Mouse (Mus musculus) urinary bladder, postnatal 14 days (tissue): ENCODE results near the gene Olfr1274-ps.
"Not testable (repeated sequence)": the region's sequence is repeated elsewhere in the genome, so short reads cannot be mapped to it uniquely, and the experiment has no call there.

Experiments used
- DNase-seq: peaks from one replicate; pipeline ENCODE4 v3.0.0; 2021; ENCODE audit warnings: low spot score

Olfr1274-ps gene

DNA sequence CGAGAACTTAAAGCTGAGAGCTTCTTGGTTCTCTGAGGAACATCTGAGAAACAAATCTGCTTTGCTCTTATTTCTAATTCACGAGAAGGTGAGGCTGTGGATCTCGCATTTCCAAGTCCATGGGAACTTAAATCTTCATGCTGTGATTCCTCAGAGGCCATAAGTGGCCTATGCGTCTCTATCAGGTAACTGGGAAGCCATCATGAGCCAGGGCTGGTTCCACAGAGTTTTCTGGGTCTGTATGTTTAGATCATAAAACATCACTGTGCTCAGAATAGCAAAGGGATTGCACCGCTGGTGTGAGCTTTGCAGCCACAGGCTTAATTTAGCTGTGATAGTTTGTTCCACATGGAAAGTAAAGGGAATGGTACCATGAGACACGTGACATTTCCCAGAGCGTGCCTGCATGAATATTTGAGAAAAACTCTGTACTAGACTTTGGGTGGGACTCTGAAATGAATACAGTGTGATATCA lies at the start of gene Olfr1274-ps:
Gene Olfr1274-ps (plus strand): TSS at position 51 of the 475 bp plus-strand sequence.
- not testable (repeated sequence) for DNase-seq

DNA sequence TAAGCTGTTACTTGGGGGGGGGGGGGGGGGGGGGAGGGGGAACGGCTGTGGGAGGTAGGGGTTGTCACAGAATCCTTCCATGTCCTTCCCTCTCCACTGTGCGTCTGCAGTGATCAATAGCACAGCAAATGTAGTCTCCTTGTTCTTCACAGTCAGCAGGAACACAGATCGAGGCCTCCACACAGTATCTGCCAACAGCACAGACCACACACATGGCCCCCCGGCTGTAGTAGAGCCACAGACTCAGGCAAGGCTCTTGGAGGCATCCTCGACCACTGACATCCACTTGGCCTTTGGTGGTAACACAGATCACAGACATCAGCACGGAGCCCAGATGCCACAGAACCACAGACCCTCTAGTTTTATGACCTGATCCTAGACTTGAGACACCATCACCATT lies 47.4 kb upstream of the Olfr1274-ps start:
- not testable (repeated sequence) for DNase-seq

GRCm38 (mm10) chr2:90351540-90351939 lies 46.9 kb upstream of the Olfr1274-ps start:
- not testable (repeated sequence) for DNase-seq

DNA sequence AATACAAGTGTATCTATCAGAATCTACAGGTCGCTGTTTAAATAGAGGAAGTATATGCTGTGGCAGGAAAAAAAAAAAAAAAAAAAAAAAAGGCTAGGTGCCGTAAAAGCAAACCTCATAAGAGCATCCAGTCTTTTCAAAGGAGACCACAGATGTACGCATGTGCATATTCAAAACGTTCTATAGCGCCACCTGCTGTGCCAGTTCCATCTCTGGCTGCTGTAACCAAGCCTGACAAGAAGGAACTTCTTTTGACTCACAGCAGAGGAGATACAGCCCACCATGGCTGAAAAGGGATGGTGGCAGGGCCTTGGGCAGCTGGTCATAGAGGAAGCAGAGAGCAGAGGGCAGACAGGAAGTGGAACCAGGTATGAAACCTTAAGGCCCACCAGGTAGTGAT lies 39.3 kb upstream of the Olfr1274-ps start:
- not testable (repeated sequence) for DNase-seq

- DNase-seq: not testable (repeated sequence)
These were observed 38.3 kb upstream of the Olfr1274-ps start for GRCm38 (mm10) chr2:90360199-90360598.

GRCm38 (mm10) chr2:90414110-90414821 lies 15.8 kb downstream of the Olfr1274-ps start:
- not testable (repeated sequence) for DNase-seq

DNA sequence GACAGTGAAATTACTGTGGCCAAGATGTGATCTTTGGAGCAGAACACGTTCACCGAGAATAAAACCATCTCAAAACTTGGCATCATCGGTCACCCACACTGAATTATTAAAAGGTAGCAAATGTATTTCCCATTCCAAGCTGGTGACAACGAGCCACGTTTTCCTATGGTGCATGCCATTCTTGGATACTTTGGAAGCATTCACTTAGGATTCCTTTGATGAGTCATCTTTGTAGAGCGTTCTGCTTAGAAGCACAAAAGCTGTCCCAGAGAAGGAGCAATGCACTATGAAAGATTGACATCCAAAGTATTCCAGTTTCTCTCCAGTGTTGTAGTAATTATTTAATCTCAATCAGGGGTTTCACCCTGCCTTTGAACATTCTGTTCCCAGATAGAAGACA lies 23.8 kb downstream of the Olfr1274-ps start:
- not testable (repeated sequence) for DNase-seq

GRCm38 (mm10) chr2:90424937-90425336 lies 26.5 kb downstream of the Olfr1274-ps start:
- DNase-seq: not testable (repeated sequence)

- DNase-seq: not testable (repeated sequence)
These were observed 30.7 kb downstream of the Olfr1274-ps start for GRCm38 (mm10) chr2:90428988-90429717.

DNA sequence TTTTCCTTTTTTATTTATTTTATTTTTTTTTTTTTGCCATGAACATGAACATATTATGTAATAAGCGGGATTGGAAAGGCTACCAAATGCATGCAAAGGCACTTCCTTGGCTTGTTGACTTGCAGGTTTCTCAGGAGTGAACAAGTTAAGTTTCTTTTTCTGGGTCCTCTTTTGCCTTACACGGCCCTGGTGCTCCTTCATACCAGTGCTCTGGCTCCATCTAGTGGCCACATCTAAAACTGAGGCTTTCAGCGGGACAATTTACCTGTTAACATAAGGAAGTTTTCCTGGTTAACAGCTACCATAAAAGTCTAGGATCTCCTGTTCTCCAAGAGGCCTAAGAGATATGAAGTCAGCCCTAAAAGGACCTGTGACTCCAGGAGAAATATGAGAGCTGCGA lies 31.3 kb downstream of the Olfr1274-ps start:
- not testable (repeated sequence) for DNase-seq

GRCm38 (mm10) chr2:90437453-90437852 lies 39.0 kb downstream of the Olfr1274-ps start:
- DNase-seq: not testable (repeated sequence)

- not testable (repeated sequence) for DNase-seq
These were observed 41.7 kb downstream of the Olfr1274-ps start for GRCm38 (mm10) chr2:90440169-90440568.

DNA sequence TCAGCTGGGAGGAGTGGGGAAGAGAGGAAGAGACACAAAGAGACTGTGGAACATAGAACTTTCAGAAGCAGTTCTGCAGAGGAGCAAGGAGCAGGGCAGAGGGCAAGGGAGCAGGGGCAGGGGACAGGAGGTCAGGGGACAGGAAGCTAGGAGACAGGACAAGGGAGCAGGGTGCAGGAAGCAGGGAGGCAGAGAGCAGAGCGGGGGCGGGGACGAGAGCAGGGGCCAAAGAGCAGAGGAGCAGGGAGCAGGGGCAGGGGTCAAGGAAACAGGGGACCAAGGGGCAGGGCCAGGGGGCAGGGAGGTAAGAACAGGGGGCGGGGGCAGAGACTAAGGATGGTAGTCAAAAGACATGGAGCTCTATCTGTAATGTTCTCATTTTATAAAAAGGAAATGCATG lies 43.3 kb downstream of the Olfr1274-ps start:
- DNase-seq: not testable (repeated sequence)

DNA sequence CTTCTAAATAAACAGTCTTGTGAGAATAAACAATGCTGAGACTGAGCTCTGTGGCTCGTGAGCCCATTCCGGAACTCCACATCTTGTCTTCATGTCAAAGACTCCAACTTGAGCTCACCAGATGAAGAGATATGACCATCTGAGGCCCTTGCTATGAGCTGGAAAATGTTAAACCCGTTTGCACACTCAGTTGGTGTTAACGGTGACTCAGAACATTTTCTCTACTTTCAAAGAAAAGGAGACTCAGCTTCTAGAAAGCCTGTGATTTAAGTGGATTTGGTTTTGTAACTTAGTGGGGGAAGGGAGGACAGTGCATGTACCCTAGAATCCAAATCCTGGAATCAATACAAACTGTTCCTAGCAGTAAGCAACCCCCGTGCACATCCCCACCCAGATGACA lies 45.3 kb downstream of the Olfr1274-ps start:
- DNase-seq: no peak

DNA sequence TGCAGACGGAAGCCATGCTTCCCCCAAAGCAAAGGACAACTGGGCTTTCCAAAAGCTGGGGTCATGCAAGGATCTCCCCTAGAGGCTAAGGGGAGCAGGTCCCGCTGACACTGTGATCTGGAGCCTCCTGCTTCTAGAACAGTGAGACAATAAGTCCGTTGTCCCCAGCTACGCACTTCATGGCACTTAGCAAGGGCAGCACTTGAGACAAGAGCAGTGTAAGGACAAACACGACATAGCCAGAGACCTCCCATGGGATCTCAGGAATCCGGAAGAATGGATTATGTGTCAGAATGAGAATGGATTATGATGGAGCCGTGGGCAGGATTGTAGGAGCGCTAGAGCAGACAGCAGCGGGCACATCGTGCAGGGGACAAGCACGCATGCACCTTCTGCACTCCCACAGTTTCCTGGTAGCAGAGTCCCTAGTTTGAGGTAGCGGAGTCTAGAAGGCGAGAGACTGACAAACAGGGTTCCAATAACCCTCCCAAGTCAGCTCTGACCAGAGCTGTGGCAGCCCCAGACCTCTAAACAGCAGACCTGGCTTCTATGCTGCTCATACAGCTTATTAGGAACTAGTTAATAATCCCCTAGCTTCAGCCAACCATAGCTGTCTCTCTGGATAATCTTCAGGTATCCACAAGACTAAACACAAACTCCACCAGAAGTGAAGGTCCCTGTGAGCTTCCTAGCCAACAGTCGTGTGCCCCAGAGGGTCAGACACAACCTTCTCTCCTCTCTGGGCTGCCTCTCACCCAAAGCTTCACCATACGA lies 50.7 kb downstream of the Olfr1274-ps start:
- DNase-seq: no peak

- no peak for DNase-seq
These were observed 53.9 kb downstream of the Olfr1274-ps start for GRCm38 (mm10) chr2:90452380-90452779.
